Mouse (Mus musculus): ENCODE measurements around the gene Pgam2. TPM values are rescaled to one million over a fixed set of nuclear protein-coding genes. Genes with fewer than 3 reads are reported as not detected.

The Pgam2 gene
- polyA plus RNA-seq, 1 experiment: 0.35 TPM

DNA sequence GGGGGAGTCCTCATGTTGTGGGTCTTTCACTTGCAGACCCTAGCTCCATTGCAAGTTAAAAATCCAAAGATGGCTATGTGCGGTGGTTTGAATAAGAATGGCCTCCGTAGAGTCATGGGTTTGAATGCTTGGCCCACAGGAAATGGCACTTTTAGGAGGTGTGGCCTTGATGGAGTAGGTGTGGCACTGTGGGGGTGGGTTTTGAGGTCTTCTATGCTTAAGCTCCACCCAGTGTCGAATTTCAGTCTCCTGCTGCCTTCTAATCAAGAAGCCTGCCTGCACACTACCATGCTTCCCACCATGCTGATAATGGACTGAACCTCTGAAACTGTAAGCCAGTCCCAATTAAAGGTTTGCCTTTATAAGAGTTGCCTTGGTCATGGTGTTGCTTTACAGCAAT, 39.6 kb upstream of the Pgam2 start:
- H3K36me3 ChIP-seq (ENCODE audit: control insufficient read depth, insufficient read depth, low read length): no peaks in the 10 kb centered on the region
- H3K4me1 ChIP-seq (ENCODE audit: control insufficient read depth, insufficient read depth, insufficient read length, low read length): peaks cover 5% of the 10 kb centered on the region; the same call in 1 of the 2 replicates
- H3K27ac ChIP-seq (ENCODE audit: insufficient read depth, low read depth, low read length): no peak overlapping the region
- no peak overlapping the region for H3K4me3 ChIP-seq (ENCODE audit: low read depth, low read length)
- H3K27me3 ChIP-seq (ENCODE audit: control insufficient read depth, insufficient read depth, low read length): no peaks in the 10 kb centered on the region
- no peak for TF ChIP-seq POLR2A (IDR thresholded peaks at IDR 0.05; ENCODE audit: low read depth, low read length)
- no peak for TF ChIP-seq CTCF (IDR thresholded peaks at IDR 0.05; ENCODE audit: extremely low read depth, insufficient read length, insufficient replicate concordance, low read depth, low read length)
- WGBS: 85% methylated on average over 3 of the region's 3 CpGs

DNA sequence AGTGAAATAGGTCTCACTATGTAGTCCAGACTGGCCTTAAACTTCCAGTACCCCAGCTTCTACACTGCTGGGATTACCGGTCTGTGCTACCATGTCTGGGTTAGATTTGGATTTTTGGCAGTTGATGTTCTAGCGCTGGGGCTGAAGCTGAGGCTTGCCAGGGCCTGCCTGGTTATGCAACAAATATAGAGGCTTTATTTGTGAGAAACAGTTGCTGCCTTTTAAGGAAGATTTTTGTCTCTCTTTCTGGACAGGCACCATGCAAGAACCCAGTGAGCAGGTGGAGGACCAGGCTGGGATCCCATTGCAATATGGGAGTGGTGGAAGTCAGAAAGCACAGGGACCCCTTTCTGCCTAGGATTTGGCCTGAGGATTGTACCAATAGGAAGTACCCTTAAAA, 38.2 kb upstream of the Pgam2 start:
- Histone ChIP-seq H3K4me1 (ENCODE audit: control insufficient read depth, insufficient read depth, insufficient read length, low read length) (peaks cover under 1% of the 10 kb centered on the region; the same call in 1 of the 2 replicates), H3K27ac (ENCODE audit: insufficient read depth, low read depth, low read length) (no peak overlapping the region), H3K27me3 (ENCODE audit: control insufficient read depth, insufficient read depth, low read length) (no peaks in the 10 kb centered on the region), H3K4me3 (ENCODE audit: low read depth, low read length) (no peak overlapping the region), H3K36me3 (ENCODE audit: control insufficient read depth, insufficient read depth, low read length) (no peaks in the 10 kb centered on the region)
- 94% methylated on average over 2 of the region's 2 CpGs for WGBS
- no peak for TF ChIP-seq CTCF (IDR thresholded peaks at IDR 0.05; ENCODE audit: extremely low read depth, insufficient read length, insufficient replicate concordance, low read depth, low read length)

DNA sequence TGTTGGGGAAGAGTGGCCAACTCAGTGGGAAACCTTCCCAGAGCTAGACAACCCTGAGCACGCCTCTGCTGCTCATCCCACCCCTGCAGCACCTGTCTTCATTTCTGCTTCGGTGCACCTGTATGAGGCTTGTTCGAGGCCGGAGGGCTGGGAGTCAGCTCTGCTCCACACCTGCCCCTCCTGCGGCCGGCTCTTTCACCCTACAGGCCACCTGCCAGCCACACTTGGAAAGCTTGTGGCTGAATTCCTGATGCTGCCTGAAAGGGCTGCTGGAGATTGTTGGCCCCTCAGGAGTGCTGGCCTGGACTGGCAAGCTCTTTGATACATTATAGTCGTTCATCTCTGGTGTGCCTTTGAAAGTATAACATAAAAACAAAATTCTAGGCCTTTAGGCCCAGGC, 36.8 kb upstream of the Pgam2 start:
- WGBS: 91% methylated on average over 7 of the region's 7 CpGs
- TF ChIP-seq CTCF (IDR thresholded peaks at IDR 0.05; ENCODE audit: extremely low read depth, insufficient read length, insufficient replicate concordance, low read depth, low read length) (no peak), POLR2A (IDR thresholded peaks at IDR 0.05; ENCODE audit: low read depth, low read length) (no peak)
- peaks cover 2% of the 10 kb centered on the region; the same call in 1 of the 2 replicates for H3K4me1 ChIP-seq (ENCODE audit: control insufficient read depth, insufficient read depth, insufficient read length, low read length)
- H3K4me3 ChIP-seq (ENCODE audit: low read depth, low read length): no peak overlapping the region
- H3K27ac ChIP-seq (ENCODE audit: insufficient read depth, low read depth, low read length): no peak overlapping the region
- peaks cover 6% of the 10 kb centered on the region; the same call in 1 of the 2 replicates for H3K36me3 ChIP-seq (ENCODE audit: control insufficient read depth, insufficient read depth, low read length)
- no peaks in the 10 kb centered on the region for H3K27me3 ChIP-seq (ENCODE audit: control insufficient read depth, insufficient read depth, low read length)

DNA sequence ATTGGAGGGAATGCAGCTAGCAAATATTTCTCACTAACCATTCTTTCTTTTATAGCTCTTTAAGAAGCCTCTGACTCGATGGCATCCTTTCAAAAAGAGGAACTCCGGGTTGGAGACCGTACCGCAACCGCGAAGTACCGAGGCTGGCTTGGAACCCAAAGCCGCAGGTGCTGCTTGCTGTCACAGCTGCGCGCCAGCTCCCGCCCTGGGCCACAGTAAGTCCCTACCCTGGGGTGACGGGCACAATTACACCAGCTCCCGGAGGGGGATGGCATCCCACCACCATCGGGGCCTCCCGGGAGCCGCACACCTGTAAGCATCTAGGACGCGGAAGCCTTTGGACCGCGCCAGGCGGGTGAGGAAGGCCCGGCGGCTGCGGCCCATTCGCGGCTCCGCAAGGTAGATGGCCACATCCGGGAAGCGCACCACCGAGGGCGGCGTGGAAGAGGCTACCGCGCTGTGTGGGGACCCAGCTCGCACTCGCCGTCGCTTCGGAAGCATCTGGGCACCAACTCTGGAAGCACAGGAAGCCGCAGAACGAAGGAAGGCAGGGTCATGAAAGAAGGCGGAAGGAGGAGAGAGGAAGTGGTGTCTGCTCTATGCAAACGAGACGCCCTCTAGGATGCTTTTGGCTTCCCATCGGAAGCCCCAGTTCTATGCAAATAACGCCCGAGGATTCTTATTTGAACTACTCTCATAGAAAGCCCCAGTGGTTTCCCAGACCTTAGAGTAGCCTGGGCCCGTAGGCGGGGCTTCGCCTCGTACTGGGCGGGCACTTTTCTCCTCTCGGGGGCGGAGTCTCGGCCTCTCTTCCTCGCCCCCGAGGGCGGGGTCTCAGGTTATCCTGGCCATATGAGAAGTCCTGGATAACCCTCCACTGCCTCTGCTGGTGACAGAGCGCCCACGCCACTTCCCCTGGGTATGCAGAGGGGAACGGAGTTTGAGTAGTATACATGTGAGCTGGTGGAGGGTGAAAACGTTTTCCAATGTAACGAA, 34.0 kb upstream of the Pgam2 start, which contains the start of gene Polm:
Gene Polm (minus strand): TSS at position 766 of the 996 bp plus-strand sequence.
- TF ChIP-seq CTCF (IDR thresholded peaks at IDR 0.05; ENCODE audit: extremely low read depth, insufficient read length, insufficient replicate concordance, low read depth, low read length) (peak; percentile 67; the same call in 1 of the 2 replicates), POLR2A (IDR thresholded peaks at IDR 0.05; ENCODE audit: low read depth, low read length) (peak; percentile 55)
- peaks cover 2% of the 10 kb centered on the region; the same call in 1 of the 2 replicates for H3K4me1 ChIP-seq (ENCODE audit: control insufficient read depth, insufficient read depth, insufficient read length, low read length)
- under 1% methylated on average over 63 of the region's 63 CpGs for WGBS

DNA sequence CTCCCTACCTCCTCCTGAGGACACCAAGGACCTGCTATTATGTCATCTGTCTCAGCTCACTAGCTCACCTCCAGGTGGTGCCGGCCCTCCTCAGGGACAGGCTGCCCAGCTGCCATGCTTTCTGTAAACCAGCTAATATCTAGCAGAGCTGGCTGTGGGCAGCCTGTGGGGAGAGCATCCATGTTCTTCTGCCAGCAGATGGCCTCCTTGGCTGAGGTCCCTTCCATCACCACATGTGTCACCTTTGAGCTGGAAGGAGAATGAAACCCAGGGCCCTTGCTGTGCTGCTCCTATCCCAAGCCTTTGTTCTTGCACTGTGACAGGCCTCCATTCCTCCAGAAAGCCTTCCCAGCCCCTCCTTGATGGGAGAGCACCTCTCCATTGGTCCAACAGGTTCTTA, 32.6 kb upstream of the Pgam2 start:
- peaks cover 39% of the 10 kb centered on the region for H3K36me3 ChIP-seq (ENCODE audit: control insufficient read depth, insufficient read depth, low read length)
- H3K27me3 ChIP-seq (ENCODE audit: control insufficient read depth, insufficient read depth, low read length): no peaks in the 10 kb centered on the region
- peaks cover 2% of the 10 kb centered on the region; the same call in 1 of the 2 replicates for H3K4me1 ChIP-seq (ENCODE audit: control insufficient read depth, insufficient read depth, insufficient read length, low read length)
- no peak overlapping the region for H3K27ac ChIP-seq (ENCODE audit: insufficient read depth, low read depth, low read length)
- H3K4me3 ChIP-seq (ENCODE audit: low read depth, low read length): no peak overlapping the region
- 77% methylated on average over 1 of the region's 1 CpGs for WGBS
- TF ChIP-seq POLR2A (IDR thresholded peaks at IDR 0.05; ENCODE audit: low read depth, low read length) (no peak), CTCF (IDR thresholded peaks at IDR 0.05; ENCODE audit: extremely low read depth, insufficient read length, insufficient replicate concordance, low read depth, low read length) (peak; percentile 26; the same call in 1 of the 2 replicates)

More for the DNA sequence above, 34.0 kb upstream of the Pgam2 start, which contains the start of gene Polm:
- peak within 1 kb of the TSS; percentile 89 for H3K27ac ChIP-seq (ENCODE audit: insufficient read depth, low read depth, low read length)
- peak within 1 kb of the TSS; percentile 89 for H3K4me3 ChIP-seq (ENCODE audit: low read depth, low read length)
- H3K27me3 ChIP-seq (ENCODE audit: control insufficient read depth, insufficient read depth, low read length): no peaks in the 10 kb centered on the region
- peaks cover 25% of the 10 kb centered on the region; the same call in 1 of the 2 replicates for H3K36me3 ChIP-seq (ENCODE audit: control insufficient read depth, insufficient read depth, low read length)

DNA sequence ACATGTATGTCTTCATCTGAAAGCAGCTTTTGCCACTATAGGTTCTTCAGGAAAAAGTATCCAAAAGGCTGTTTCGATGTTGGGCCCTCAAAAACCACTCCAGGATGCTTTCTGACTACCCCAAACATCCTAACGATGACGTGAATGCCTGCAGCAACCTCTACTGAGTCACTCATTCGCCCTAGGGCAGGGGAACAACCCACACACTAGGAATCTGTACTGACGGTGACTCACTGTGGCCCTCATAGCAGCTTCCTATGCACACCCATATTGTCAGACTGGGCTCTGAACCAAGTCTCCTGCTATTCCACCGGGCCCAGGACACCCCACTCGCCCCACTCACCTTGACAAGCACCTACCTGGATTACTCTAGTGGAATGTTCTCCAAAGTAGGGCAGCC, 31.5 kb upstream of the Pgam2 start:
- Histone ChIP-seq H3K27ac (ENCODE audit: insufficient read depth, low read depth, low read length) (no peak overlapping the region), H3K36me3 (ENCODE audit: control insufficient read depth, insufficient read depth, low read length) (peaks cover 47% of the 10 kb centered on the region), H3K4me1 (ENCODE audit: control insufficient read depth, insufficient read depth, insufficient read length, low read length) (peaks cover 2% of the 10 kb centered on the region; the same call in 1 of the 2 replicates), H3K4me3 (ENCODE audit: low read depth, low read length) (no peak overlapping the region), H3K27me3 (ENCODE audit: control insufficient read depth, insufficient read depth, low read length) (no peaks in the 10 kb centered on the region)
- WGBS: 89% methylated on average over 7 of the region's 7 CpGs
- TF ChIP-seq POLR2A (IDR thresholded peaks at IDR 0.05; ENCODE audit: low read depth, low read length) (no peak), CTCF (IDR thresholded peaks at IDR 0.05; ENCODE audit: extremely low read depth, insufficient read length, insufficient replicate concordance, low read depth, low read length) (no peak)

DNA sequence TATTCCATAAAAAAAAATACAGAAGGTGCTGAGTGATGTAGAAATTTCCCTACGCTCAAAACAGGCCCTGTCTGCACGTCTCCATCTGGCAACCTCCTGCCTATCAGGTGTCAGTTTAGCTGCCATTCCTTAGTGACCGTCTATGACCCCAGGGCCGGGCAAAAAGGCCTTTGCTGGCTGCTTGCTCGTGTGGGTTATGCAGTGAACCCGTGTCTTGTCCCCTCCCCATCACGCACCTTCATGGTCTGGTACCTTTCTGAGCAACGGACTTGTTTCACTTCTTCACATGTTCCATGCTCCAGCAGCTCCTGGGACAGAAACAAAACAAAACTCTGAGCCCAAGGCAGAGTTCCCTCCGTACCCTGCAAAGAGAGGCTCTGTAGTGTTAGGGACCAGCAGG, 31.0 kb upstream of the Pgam2 start:
- TF ChIP-seq CTCF (IDR thresholded peaks at IDR 0.05; ENCODE audit: extremely low read depth, insufficient read length, insufficient replicate concordance, low read depth, low read length): no peak
- no peak for TF ChIP-seq POLR2A (IDR thresholded peaks at IDR 0.05; ENCODE audit: low read depth, low read length)
- Histone ChIP-seq H3K4me1 (ENCODE audit: control insufficient read depth, insufficient read depth, insufficient read length, low read length) (peaks cover 7% of the 10 kb centered on the region), H3K36me3 (ENCODE audit: control insufficient read depth, insufficient read depth, low read length) (peaks cover 52% of the 10 kb centered on the region), H3K4me3 (ENCODE audit: low read depth, low read length) (no peak overlapping the region), H3K27ac (ENCODE audit: insufficient read depth, low read depth, low read length) (no peak overlapping the region), H3K27me3 (ENCODE audit: control insufficient read depth, insufficient read depth, low read length) (no peaks in the 10 kb centered on the region)
- WGBS: 92% methylated on average over 9 of the region's 9 CpGs
